23 mouse cellular contexts compared by ENCODE assay signal in genomic region chr11:64314997-64315396, GRCm38 (mm10).
DNase-seq lines count a peak whose midpoint lies in the region; ATAC-seq and TF ChIP-seq lines count a peak whose summit lies in the region.
"Had no signal": no experiment of that assay in that cellular context is flagged by ENCODE, and none has a peak within 500 bp of the region (broad histone marks: within the 10 kb centered on the region; RNA-seq: fewer than 3 reads in every experiment).

No protein-coding gene starts in this region.

- H3K27me3 ChIP-seq in kidney, adult 2 months (replicated peaks; ENCODE audit: control insufficient read depth, insufficient read depth, low read length): no peaks in the 10 kb centered on the region
- no peaks in the 10 kb centered on the region for H3K27me3 ChIP-seq in lung, embryonic 16.5 days (ENCODE audit: control insufficient read depth, insufficient read depth, low read depth, low read length)
- no peaks in the 10 kb centered on the region for H3K27me3 ChIP-seq in intestine, embryonic 16.5 days (replicated peaks; ENCODE audit: control insufficient read depth, insufficient read depth, low read length)
- no peaks in the 10 kb centered on the region for H3K27me3 ChIP-seq in hindbrain, embryonic 11.5 days (ENCODE audit: control insufficient read depth, insufficient read depth, low read length)
- H3K27me3 ChIP-seq: embryonic facial prominence, embryonic 12.5 days; embryonic facial prominence, embryonic 15.5 days; hindbrain, embryonic 13.5 days had no signal

- 30% methylated on average over 5 of the region's 5 CpGs for WGBS in kidney, adult 2 months
- WGBS in lung, embryonic 16.5 days: 47% methylated on average over 5 of the region's 5 CpGs
- 63% methylated on average over 5 of the region's 5 CpGs for WGBS in intestine, embryonic 16.5 days
- WGBS in hindbrain, embryonic 11.5 days: 64% methylated on average over 5 of the region's 5 CpGs

- no peak for TF ChIP-seq CTCF in kidney, adult 2 months (conservative IDR thresholded peaks at IDR 0.05; ENCODE audit: insufficient read depth, insufficient read length, low read depth, low read length)

- no peaks in the 10 kb centered on the region for H3K9me3 ChIP-seq in lung, embryonic 16.5 days (ENCODE audit: control insufficient read depth, low read length)
- H3K9me3 ChIP-seq in intestine, embryonic 16.5 days (ENCODE audit: control insufficient read depth, low read length): no peaks in the 10 kb centered on the region
- no peaks in the 10 kb centered on the region for H3K9me3 ChIP-seq in hindbrain, embryonic 11.5 days (ENCODE audit: control insufficient read depth, low read length)
- H3K9me3 ChIP-seq: embryonic facial prominence, embryonic 12.5 days; embryonic facial prominence, embryonic 15.5 days; hindbrain, embryonic 13.5 days had no signal

- H3K36me3 ChIP-seq in kidney, adult 2 months (ENCODE audit: control insufficient read depth, insufficient read depth, low read length): no peaks in the 10 kb centered on the region
- no peaks in the 10 kb centered on the region for H3K36me3 ChIP-seq in lung, embryonic 16.5 days (ENCODE audit: control insufficient read depth, insufficient read depth, low read length)
- H3K36me3 ChIP-seq in intestine, embryonic 16.5 days (ENCODE audit: control insufficient read depth, insufficient read depth, low read length): no peaks in the 10 kb centered on the region
- H3K36me3 ChIP-seq in hindbrain, embryonic 11.5 days (ENCODE audit: control insufficient read depth, insufficient read depth, low read length): no peaks in the 10 kb centered on the region
- H3K36me3 ChIP-seq: embryonic facial prominence, embryonic 12.5 days; embryonic facial prominence, embryonic 15.5 days; hindbrain, embryonic 13.5 days had no signal

- H3K4me1 ChIP-seq in kidney, adult 2 months (ENCODE audit: control insufficient read depth, insufficient read depth, low read length): no peaks in the 10 kb centered on the region
- H3K4me1 ChIP-seq in lung, embryonic 16.5 days (replicated peaks; ENCODE audit: control insufficient read depth, insufficient read depth, low read length): no peaks in the 10 kb centered on the region
- peaks cover 3% of the 10 kb centered on the region; the same call in 1 of the 2 replicates for H3K4me1 ChIP-seq in intestine, embryonic 16.5 days (ENCODE audit: control insufficient read depth, insufficient read depth, low read length)
- H3K4me1 ChIP-seq in hindbrain, embryonic 11.5 days (replicated peaks; ENCODE audit: control insufficient read depth, insufficient read depth, low read length): no peaks in the 10 kb centered on the region
- H3K4me1 ChIP-seq: embryonic facial prominence, embryonic 12.5 days; embryonic facial prominence, embryonic 15.5 days; hindbrain, embryonic 13.5 days had no signal

- 0 out of 2 replicates have a peak, but pooled peaks have one; percentile 45 for ATAC-seq in lung, embryonic 16.5 days (ENCODE audit: low read depth)
- 0 out of 2 replicates have a peak, but pooled peaks have one; percentile 50 for ATAC-seq in intestine, embryonic 16.5 days
- ATAC-seq in hindbrain, embryonic 11.5 days (ENCODE audit: low FRiP score): no peak
- ATAC-seq: forebrain, embryonic 14.5 days; forebrain, postnatal 0 days had no signal

- H3K4me3 ChIP-seq in kidney, adult 2 months (ENCODE audit: insufficient read depth, low read depth, low read length): no peak overlapping the region
- no peak overlapping the region for H3K4me3 ChIP-seq in lung, embryonic 16.5 days (ENCODE audit: low read length)
- no peak overlapping the region for H3K4me3 ChIP-seq in intestine, embryonic 16.5 days (ENCODE audit: low read length)
- H3K4me3 ChIP-seq in hindbrain, embryonic 11.5 days (ENCODE audit: low read depth, low read length): no peak overlapping the region
- H3K4me3 ChIP-seq: embryonic facial prominence, embryonic 12.5 days; embryonic facial prominence, embryonic 15.5 days; gastrocnemius, adult 2 months; hindbrain, embryonic 13.5 days had no signal

- no peak overlapping the region for H3K27ac ChIP-seq in kidney, adult 2 months (ENCODE audit: insufficient read depth, low read depth, low read length)
- H3K27ac ChIP-seq in lung, embryonic 16.5 days (ENCODE audit: low read length): no peak overlapping the region
- H3K27ac ChIP-seq in intestine, embryonic 16.5 days (ENCODE audit: low read length): no peak overlapping the region
- H3K27ac ChIP-seq in hindbrain, embryonic 11.5 days (ENCODE audit: low read depth, low read length): no peak overlapping the region
- H3K27ac ChIP-seq: embryonic facial prominence, embryonic 12.5 days; embryonic facial prominence, embryonic 15.5 days; gastrocnemius, adult 2 months; hindbrain, embryonic 13.5 days had no signal

- peak; percentile 19 for DNase-seq in kidney, adult 2 months
- DNase-seq in kidney, adult 11 months: no peak
- DNase-seq in kidney, postnatal 10 days: peak; percentile 6
- no peak for DNase-seq in kidney, adult 8-10 months
- no peak for DNase-seq in lung, postnatal 14 days
- no peak for DNase-seq in hindbrain, embryonic 11.5 days (ENCODE audit: low spot score)
- DNase-seq: adrenal gland, adult 2 months; adrenal gland, postnatal 14 days; B cell, adult 2 months; cerebellum, adult 11 months; cerebellum, adult 2 months; cerebellum, adult 9-11 months; cerebellum, postnatal 25 days; forebrain, postnatal 0 days; gastrocnemius, adult 2 months; gastrocnemius, postnatal 14 days had no signal

- no peak for TF ChIP-seq POLR2A in kidney, adult 2 months (IDR thresholded peaks at IDR 0.05; ENCODE audit: low read depth, low read length)

- H3K4me2 ChIP-seq in lung, embryonic 16.5 days (ENCODE audit: low read depth, low read length): no peak overlapping the region
- no peak overlapping the region for H3K4me2 ChIP-seq in intestine, embryonic 16.5 days (ENCODE audit: low read depth, low read length)
- H3K4me2 ChIP-seq in hindbrain, embryonic 11.5 days (replicated peaks; ENCODE audit: low read depth, low read length): no peak overlapping the region
- H3K4me2 ChIP-seq: embryonic facial prominence, embryonic 12.5 days; embryonic facial prominence, embryonic 15.5 days; heart, embryonic 11.5 days; hindbrain, embryonic 13.5 days had no signal

- H3K9ac ChIP-seq in lung, embryonic 16.5 days (ENCODE audit: low read length): no peak overlapping the region
- no peak overlapping the region for H3K9ac ChIP-seq in intestine, embryonic 16.5 days (ENCODE audit: low read depth, low read length)
- no peak overlapping the region for H3K9ac ChIP-seq in hindbrain, embryonic 11.5 days (ENCODE audit: low read depth, low read length)
- H3K9ac ChIP-seq: embryonic facial prominence, embryonic 12.5 days; embryonic facial prominence, embryonic 15.5 days; forebrain, postnatal 0 days; hindbrain, embryonic 13.5 days had no signal

Comparison
In these comparisons a context has a peak if more than half of its experiments do, and no peak if none do; other contexts are left out.
1. DNase-seq: peak in kidney, adult 2 months (single experiment) and kidney, postnatal 10 days (single experiment); none in kidney, adult 11 months (single experiment), kidney, adult 8-10 months (0 of 2), lung, postnatal 14 days (single experiment) and hindbrain, embryonic 11.5 days (single experiment).